Mouse (Mus musculus) cerebellum, adult 11-12 months (tissue): Measurements from ENCODE around the gene Tnpo3.
"Not testable (repeated sequence)": the region's sequence is repeated elsewhere in the genome, so short reads cannot be mapped to it uniquely, and the experiment has no call there.

Experiments
- DNase-seq: peaks from one replicate; pipeline ENCODE4 v3.0.0; 2022

Tnpo3 gene

GRCm38 (mm10) chr6:29620840-29621543, 11.3 kb upstream of the Tnpo3 start:
- no peak for DNase-seq

GRCm38 (mm10) chr6:29620176-29620575, 10.5 kb upstream of the Tnpo3 start:
- no peak for DNase-seq

GRCm38 (mm10) chr6:29610020-29610640, 443 bp upstream of the Tnpo3 start:
- not testable (repeated sequence) for DNase-seq

- DNase-seq: no peak
These were observed 9.5 kb downstream of the Tnpo3 start for GRCm38 (mm10) chr6:29600188-29600587.

- no peak for DNase-seq
These were observed 14.0 kb downstream of the Tnpo3 start for GRCm38 (mm10) chr6:29595656-29596055.

GRCm38 (mm10) chr6:29581202-29581601, 28.5 kb downstream of the Tnpo3 start:
- DNase-seq: no peak

- no peak for DNase-seq
These were observed 28.9 kb downstream of the Tnpo3 start for GRCm38 (mm10) chr6:29580770-29581169.

GRCm38 (mm10) chr6:29576388-29576787, 33.3 kb downstream of the Tnpo3 start:
- DNase-seq: not testable (repeated sequence)

- no peak for DNase-seq
These were observed 52.6 kb downstream of the Tnpo3 start for GRCm38 (mm10) chr6:29557112-29557511.

GRCm38 (mm10) chr6:29552526-29552925, 57.2 kb downstream of the Tnpo3 start:
- no peak for DNase-seq

- DNase-seq: no peak
These were observed 61.6 kb downstream of the Tnpo3 start for GRCm38 (mm10) chr6:29548086-29548485.

GRCm38 (mm10) chr6:29547582-29547981, 62.1 kb downstream of the Tnpo3 start:
- no peak for DNase-seq

- no peak for DNase-seq
These were observed 64.1 kb downstream of the Tnpo3 start for GRCm38 (mm10) chr6:29545611-29546010.

- no peak for DNase-seq
These were observed 68.7 kb downstream of the Tnpo3 start for GRCm38 (mm10) chr6:29540956-29541355.

GRCm38 (mm10) chr6:29540223-29540622, 69.5 kb downstream of the Tnpo3 start:
- no peak for DNase-seq

GRCm38 (mm10) chr6:29539502-29539901, 70.2 kb downstream of the Tnpo3 start:
- no peak for DNase-seq

GRCm38 (mm10) chr6:29537221-29537620, 72.5 kb downstream of the Tnpo3 start:
- no peak for DNase-seq

GRCm38 (mm10) chr6:29536651-29537193, 73.0 kb downstream of the Tnpo3 start:
- DNase-seq: no peak

GRCm38 (mm10) chr6:29535316-29535715, 74.4 kb downstream of the Tnpo3 start:
- DNase-seq: no peak

- DNase-seq: no peak
These were observed 79.6 kb downstream of the Tnpo3 start for GRCm38 (mm10) chr6:29530050-29530449.

GRCm38 (mm10) chr6:29529444-29529820, 80.3 kb downstream of the Tnpo3 start:
- no peak for DNase-seq

- DNase-seq: no peak
These were observed 80.9 kb downstream of the Tnpo3 start for GRCm38 (mm10) chr6:29528561-29529443.

- DNase-seq: no peak
These were observed 81.6 kb downstream of the Tnpo3 start for GRCm38 (mm10) chr6:29528165-29528505.
